Mouse (Mus musculus) CH12.LX (cell line): ENCODE measurements around the gene Tlk2.

Experiments used
- CTCF ChIP-seq, 2 experiments: IDR thresholded peaks in 1 of 2; conservative IDR thresholded peaks in 1 of 2; 2 replicates each; pipeline ENCODE4 v1.5.1; 2011 to 2012; ENCODE audit warnings: low read depth in 2 of 2, low read length in 2 of 2, improper control_type of control experiment in 1 of 2, inconsistent platforms in 1 of 2, mild to moderate bottlenecking in 1 of 2, moderate library complexity in 1 of 2
- E2F4 ChIP-seq: IDR thresholded peaks from 2 replicates; pipeline ENCODE4 v1.6.1; 2011; ENCODE audit warnings: low read depth, low read length, improper control_type of control experiment; ENCODE audit not compliant: insufficient replicate concordance
- ELF1 ChIP-seq: IDR thresholded peaks from 2 replicates; pipeline ENCODE4 v1.6.1; 2014; ENCODE audit warnings: low read depth, mild to moderate bottlenecking, inconsistent platforms, low read length, improper control_type of control experiment
- ETS1 ChIP-seq: conservative IDR thresholded peaks from 2 replicates; pipeline ENCODE4 v1.6.1; 2012; ENCODE audit warnings: low read depth, mild to moderate bottlenecking, inconsistent platforms, low read length, improper control_type of control experiment, moderate library complexity
- JUN ChIP-seq: IDR thresholded peaks from 2 replicates; pipeline ENCODE4 v1.6.1; 2011; ENCODE audit warnings: low read depth, mild to moderate bottlenecking, low read length, improper control_type of control experiment, moderate library complexity; ENCODE audit not compliant: insufficient read depth
- JUND ChIP-seq: conservative IDR thresholded peaks from 2 replicates; pipeline ENCODE4 v1.6.1; 2011; ENCODE audit warnings: low read depth, low read length, improper control_type of control experiment
- MAX ChIP-seq: IDR thresholded peaks from 2 replicates; pipeline ENCODE4 v1.6.1; 2011; ENCODE audit warnings: low read length, improper control_type of control experiment
- MAZ ChIP-seq: IDR thresholded peaks from 2 replicates; pipeline ENCODE4 v1.6.1; 2012; ENCODE audit warnings: low read depth, mild to moderate bottlenecking, inconsistent platforms, low read length, improper control_type of control experiment, moderate library complexity
- MEF2A ChIP-seq: IDR thresholded peaks from 2 replicates; pipeline ENCODE4 v1.6.1; 2014; ENCODE audit warnings: low read depth, mild to moderate bottlenecking, inconsistent platforms, low read length, improper control_type of control experiment, borderline replicate concordance
- POLR2A ChIP-seq: IDR thresholded peaks from 2 replicates; pipeline ENCODE4 v1.6.1; 2011; ENCODE audit warnings: low read depth, mild to moderate bottlenecking, improper control_type of control experiment, low read length
- SMC3 ChIP-seq: IDR thresholded peaks from 2 replicates; pipeline ENCODE4 v1.6.1; 2011; ENCODE audit warnings: low read depth, low read length, improper control_type of control experiment
- TBP ChIP-seq: conservative IDR thresholded peaks from 2 replicates; pipeline ENCODE4 v1.6.1; 2011; ENCODE audit warnings: low read depth, low read length, improper control_type of control experiment
- UBTF ChIP-seq: IDR thresholded peaks from 2 replicates; pipeline ENCODE4 v1.6.1; 2012; ENCODE audit warnings: low read depth, mild to moderate bottlenecking, inconsistent platforms, low read length, improper control_type of control experiment, moderate library complexity
- ZMIZ1 ChIP-seq: IDR thresholded peaks from 2 replicates; pipeline ENCODE4 v1.6.1; 2012; ENCODE audit warnings: low read depth, mild to moderate bottlenecking, inconsistent platforms, low read length, improper control_type of control experiment

DNA sequence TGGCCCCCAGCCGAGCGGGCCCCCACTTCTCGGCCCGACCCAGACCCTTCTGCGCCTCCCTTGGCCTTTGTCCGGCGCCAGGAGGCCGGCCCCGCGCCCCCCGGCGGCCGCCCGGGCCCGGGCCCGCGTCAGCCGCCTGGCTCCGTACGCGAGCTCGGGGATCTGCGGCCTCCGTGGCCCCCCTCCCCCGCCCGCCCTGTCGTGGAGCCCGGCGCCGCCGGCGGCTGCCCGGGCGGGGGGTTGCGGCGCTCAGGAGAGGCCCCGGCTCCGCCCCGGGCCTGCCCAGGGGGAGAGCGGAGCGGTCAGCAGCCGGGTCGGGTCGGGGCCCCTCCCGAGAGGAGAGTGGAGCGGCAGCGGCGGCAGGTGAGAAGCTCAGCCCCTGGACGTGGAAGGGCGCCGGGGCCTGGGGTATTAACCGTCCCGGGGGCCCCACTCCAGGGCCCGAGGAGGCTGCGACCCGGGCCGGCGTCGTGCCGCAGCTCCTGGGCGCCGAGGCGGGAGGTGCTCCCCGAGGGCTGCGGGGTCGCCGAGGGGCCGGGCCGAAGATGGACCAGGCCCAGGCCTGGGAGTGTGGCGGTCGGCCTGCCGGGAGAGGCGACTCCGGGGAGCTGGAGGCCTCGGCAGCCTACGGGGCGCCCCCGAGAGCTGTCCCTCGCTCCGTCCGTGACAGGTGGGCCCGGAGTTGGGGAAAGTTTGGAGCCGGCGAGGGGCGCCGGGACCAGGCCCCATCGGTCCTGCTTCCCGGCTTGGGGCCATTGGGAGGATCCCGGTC lies 3.3 kb downstream of the Tlk2 start:
- TF ChIP-seq ETS1, result no peak
- TF ChIP-seq ELF1, result no peak
- TF ChIP-seq CTCF (conservative IDR thresholded peaks at IDR 0.05 in 1 of 2, IDR thresholded peaks at IDR 0.05 in 1 of 2; ENCODE audit: low read depth in 2 of 2, low read length in 2 of 2), result no peak
- TF ChIP-seq MAX, result no peak
- no peak for TF ChIP-seq TBP
- no peak for TF ChIP-seq POLR2A
- no peak for TF ChIP-seq ZMIZ1
- TF ChIP-seq JUN, result no peak
- no peak; the same call in 1 of the 2 replicates for TF ChIP-seq MEF2A
- TF ChIP-seq UBTF, result peak; percentile 99
- no peak for TF ChIP-seq JUND
- no peak for TF ChIP-seq E2F4
- TF ChIP-seq MAZ, result no peak
- no peak for TF ChIP-seq SMC3
